Mouse (Mus musculus): ENCODE measurements around the gene Cysrt1. TPM values are rescaled to one million over a fixed set of nuclear protein-coding genes. Genes with fewer than 3 reads are reported as not detected.

The Cysrt1 gene
- polyA plus RNA-seq, 1 experiment, result 0.25 TPM

DNA sequence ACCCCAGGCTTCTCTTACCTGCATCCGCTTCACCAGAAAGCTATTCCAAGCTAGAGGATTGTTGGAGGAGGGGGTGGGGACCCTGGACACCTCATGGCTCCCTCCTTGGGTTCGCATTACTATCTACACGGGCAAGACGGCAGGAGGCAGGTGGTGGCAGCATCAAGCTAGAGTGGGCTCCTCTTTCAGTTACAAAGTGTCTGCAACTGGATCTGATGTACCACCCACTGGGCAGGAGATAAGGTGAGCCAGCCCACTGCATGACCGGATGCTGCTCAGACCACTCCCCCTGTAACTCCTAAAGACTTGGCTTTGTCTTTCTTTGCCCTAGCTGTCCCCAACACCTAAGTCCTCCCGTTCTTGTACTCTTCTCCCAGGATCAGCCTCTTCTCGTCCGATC, 5.6 kb downstream of the Cysrt1 start, which contains the start of gene Rnf224:
Gene Rnf224 (minus strand): TSS at position 174 of the 400 bp plus-strand sequence.
- no peak for TF ChIP-seq FOSL1 (IDR thresholded peaks at IDR 0.05; ENCODE audit: insufficient read depth, low read length, poor library complexity, severe bottlenecking)
- no peak for TF ChIP-seq CEBPB (IDR thresholded peaks at IDR 0.05; ENCODE audit: low read depth)
- no peak for TF ChIP-seq MAX (IDR thresholded peaks at IDR 0.05)
- TF ChIP-seq USF1 (IDR thresholded peaks at IDR 0.05; ENCODE audit: low read depth), result no peak
- TF ChIP-seq CTCF (IDR thresholded peaks at IDR 0.05; ENCODE audit: control insufficient read depth, insufficient read depth, insufficient read length), result no peak
- no peak for TF ChIP-seq MYOG (IDR thresholded peaks at IDR 0.05; ENCODE audit: control insufficient read depth, extremely low read depth, insufficient read length)
- TF ChIP-seq MYOD1 (IDR thresholded peaks at IDR 0.05; ENCODE audit: control insufficient read depth, insufficient read length, low read depth), result no peak
- no peaks in the 10 kb centered on the region for H3K79me2 ChIP-seq (ENCODE audit: control insufficient read depth, insufficient read depth)
- H3K36me3 ChIP-seq (ENCODE audit: control insufficient read depth, insufficient read depth), result no peaks in the 10 kb centered on the region
- no peak within 1 kb of the TSS for H3K4me3 ChIP-seq (ENCODE audit: insufficient read depth, poor library complexity, severe bottlenecking)
- H3K27me3 ChIP-seq (ENCODE audit: control insufficient read depth, insufficient read depth, insufficient read length), result peaks cover 42% of the 10 kb centered on the region
- H3K79me3 ChIP-seq (ENCODE audit: low read depth), result no peaks in the 10 kb centered on the region
- no peak within 1 kb of the TSS for H3ac ChIP-seq (ENCODE audit: control insufficient read depth, insufficient read length, low read depth)

- H3K79me3 ChIP-seq (ENCODE audit: low read depth), result no peaks in the 10 kb centered on the region
- no peak overlapping the region for H3K4me3 ChIP-seq (ENCODE audit: insufficient read depth, poor library complexity, severe bottlenecking)
- H3K27me3 ChIP-seq (ENCODE audit: control insufficient read depth, insufficient read depth, insufficient read length), result peaks cover 56% of the 10 kb centered on the region
- no peaks in the 10 kb centered on the region for H3K36me3 ChIP-seq (ENCODE audit: control insufficient read depth, insufficient read depth)
- TF ChIP-seq MYOD1 (IDR thresholded peaks at IDR 0.05; ENCODE audit: control insufficient read depth, insufficient read length, low read depth), result no peak
- H3ac ChIP-seq (ENCODE audit: control insufficient read depth, insufficient read length, low read depth), result no peak overlapping the region
- H3K79me2 ChIP-seq (ENCODE audit: control insufficient read depth, insufficient read depth), result no peaks in the 10 kb centered on the region
Measured at GRCm38 (mm10) chr2:25234551-25235220, 7.6 kb downstream of the Cysrt1 start.

DNA sequence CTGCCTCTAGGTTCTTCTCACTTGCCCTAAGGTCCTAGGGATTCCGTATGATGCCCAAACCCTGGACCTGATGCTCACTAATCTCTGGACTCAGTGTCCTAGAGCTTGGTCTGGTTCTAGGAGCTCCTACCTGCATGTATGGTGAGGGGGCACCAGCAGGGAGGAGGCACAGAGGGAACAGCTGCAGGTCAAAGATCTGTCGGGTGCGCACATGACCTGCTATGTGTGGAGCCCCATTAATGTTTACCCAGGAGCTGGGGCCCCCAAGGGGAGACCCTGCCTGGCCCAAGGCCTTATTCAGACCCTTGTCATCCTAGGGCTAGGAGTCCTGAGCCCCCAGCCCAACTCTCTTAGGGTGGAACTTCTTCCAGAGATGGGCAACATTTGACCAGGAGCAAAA, 8.2 kb downstream of the Cysrt1 start, which contains the start of gene Slc34a3:
Gene Slc34a3 (minus strand): TSS at position 315 of the 400 bp plus-strand sequence.
- peaks cover 56% of the 10 kb centered on the region for H3K27me3 ChIP-seq (ENCODE audit: control insufficient read depth, insufficient read depth, insufficient read length)
- no peak within 1 kb of the TSS for H3K4me3 ChIP-seq (ENCODE audit: insufficient read depth, poor library complexity, severe bottlenecking)
- H3K36me3 ChIP-seq (ENCODE audit: control insufficient read depth, insufficient read depth), result no peaks in the 10 kb centered on the region
- no peak within 1 kb of the TSS for H3ac ChIP-seq (ENCODE audit: control insufficient read depth, insufficient read length, low read depth)
- TF ChIP-seq CEBPB (IDR thresholded peaks at IDR 0.05; ENCODE audit: low read depth) (no peak), USF1 (IDR thresholded peaks at IDR 0.05; ENCODE audit: low read depth) (no peak), CTCF (IDR thresholded peaks at IDR 0.05; ENCODE audit: control insufficient read depth, insufficient read depth, insufficient read length) (no peak), MYOG (IDR thresholded peaks at IDR 0.05; ENCODE audit: control insufficient read depth, extremely low read depth, insufficient read length) (no peak), MYOD1 (IDR thresholded peaks at IDR 0.05; ENCODE audit: control insufficient read depth, insufficient read length, low read depth) (no peak), MAX (IDR thresholded peaks at IDR 0.05) (no peak), FOSL1 (IDR thresholded peaks at IDR 0.05; ENCODE audit: insufficient read depth, low read length, poor library complexity, severe bottlenecking) (no peak)
- no peaks in the 10 kb centered on the region for H3K79me3 ChIP-seq (ENCODE audit: low read depth)
- H3K79me2 ChIP-seq (ENCODE audit: control insufficient read depth, insufficient read depth), result no peaks in the 10 kb centered on the region

GRCm38 (mm10) chr2:25233421-25233820, 8.8 kb downstream of the Cysrt1 start:
- Histone ChIP-seq H3K36me3 (ENCODE audit: control insufficient read depth, insufficient read depth) (no peaks in the 10 kb centered on the region), H3K79me2 (ENCODE audit: control insufficient read depth, insufficient read depth) (no peaks in the 10 kb centered on the region), H3K27me3 (ENCODE audit: control insufficient read depth, insufficient read depth, insufficient read length) (peaks cover 53% of the 10 kb centered on the region), H3K4me3 (ENCODE audit: insufficient read depth, poor library complexity, severe bottlenecking) (no peak overlapping the region), H3K79me3 (ENCODE audit: low read depth) (no peaks in the 10 kb centered on the region), H3ac (ENCODE audit: control insufficient read depth, insufficient read length, low read depth) (no peak overlapping the region)
- TF ChIP-seq FOSL1 (IDR thresholded peaks at IDR 0.05; ENCODE audit: insufficient read depth, low read length, poor library complexity, severe bottlenecking), result no peak
- TF ChIP-seq CTCF (IDR thresholded peaks at IDR 0.05; ENCODE audit: control insufficient read depth, insufficient read depth, insufficient read length), result no peak
- TF ChIP-seq MYOG (IDR thresholded peaks at IDR 0.05; ENCODE audit: control insufficient read depth, extremely low read depth, insufficient read length), result no peak
- no peak for TF ChIP-seq USF1 (IDR thresholded peaks at IDR 0.05; ENCODE audit: low read depth)
- TF ChIP-seq MYOD1 (IDR thresholded peaks at IDR 0.05; ENCODE audit: control insufficient read depth, insufficient read length, low read depth), result no peak
- TF ChIP-seq CEBPB (IDR thresholded peaks at IDR 0.05; ENCODE audit: low read depth), result no peak
- TF ChIP-seq MAX (IDR thresholded peaks at IDR 0.05), result no peak

DNA sequence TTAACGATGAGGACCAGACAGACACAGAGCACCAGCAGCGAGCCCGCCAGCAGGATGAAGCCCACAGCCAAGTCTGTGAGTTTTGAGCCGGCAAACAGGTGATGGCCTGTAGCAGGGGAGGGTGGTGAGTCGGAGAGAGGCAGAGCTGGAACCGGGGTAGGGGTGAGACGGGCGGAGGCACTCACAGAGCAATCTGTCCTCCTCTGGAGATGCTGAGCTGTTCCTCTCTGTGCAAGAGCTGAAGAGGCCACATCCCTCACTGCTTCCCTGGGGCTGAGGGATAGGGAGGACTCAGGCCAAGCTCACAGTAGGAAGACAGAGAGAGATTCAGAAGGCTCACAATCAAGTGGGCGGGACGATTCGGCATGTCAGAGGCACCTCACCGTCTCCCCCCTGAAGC, 11.2 kb downstream of the Cysrt1 start:
- TF ChIP-seq MYOG (IDR thresholded peaks at IDR 0.05; ENCODE audit: control insufficient read depth, extremely low read depth, insufficient read length) (no peak), USF1 (IDR thresholded peaks at IDR 0.05; ENCODE audit: low read depth) (no peak), CEBPB (IDR thresholded peaks at IDR 0.05; ENCODE audit: low read depth) (no peak), MYOD1 (IDR thresholded peaks at IDR 0.05; ENCODE audit: control insufficient read depth, insufficient read length, low read depth) (no peak)
- H3K79me3 ChIP-seq (ENCODE audit: low read depth), result no peaks in the 10 kb centered on the region
- H3K79me2 ChIP-seq (ENCODE audit: control insufficient read depth, insufficient read depth), result no peaks in the 10 kb centered on the region
- H3K36me3 ChIP-seq (ENCODE audit: control insufficient read depth, insufficient read depth), result no peaks in the 10 kb centered on the region
- no peak overlapping the region for H3ac ChIP-seq (ENCODE audit: control insufficient read depth, insufficient read length, low read depth)
- H3K27me3 ChIP-seq (ENCODE audit: control insufficient read depth, insufficient read depth, insufficient read length), result peaks cover 50% of the 10 kb centered on the region
- no peak overlapping the region for H3K4me3 ChIP-seq (ENCODE audit: insufficient read depth, poor library complexity, severe bottlenecking)

- H3ac ChIP-seq (ENCODE audit: control insufficient read depth, insufficient read length, low read depth), result no peak overlapping the region
- H3K27me3 ChIP-seq (ENCODE audit: control insufficient read depth, insufficient read depth, insufficient read length), result peaks cover 46% of the 10 kb centered on the region
- H3K4me3 ChIP-seq (ENCODE audit: insufficient read depth, poor library complexity, severe bottlenecking), result no peak overlapping the region
- no peak for TF ChIP-seq MYOD1 (IDR thresholded peaks at IDR 0.05; ENCODE audit: control insufficient read depth, insufficient read length, low read depth)
- TF ChIP-seq FOSL1 (IDR thresholded peaks at IDR 0.05; ENCODE audit: insufficient read depth, low read length, poor library complexity, severe bottlenecking), result no peak
- TF ChIP-seq MAX (IDR thresholded peaks at IDR 0.05), result no peak
- no peaks in the 10 kb centered on the region for H3K79me2 ChIP-seq (ENCODE audit: control insufficient read depth, insufficient read depth)
- H3K79me3 ChIP-seq (ENCODE audit: low read depth), result no peaks in the 10 kb centered on the region
- H3K36me3 ChIP-seq (ENCODE audit: control insufficient read depth, insufficient read depth), result no peaks in the 10 kb centered on the region
Measured at GRCm38 (mm10) chr2:25230581-25230980, 11.7 kb downstream of the Cysrt1 start.
